Mouse (Mus musculus) MEL (cell line): ENCODE results near the gene Fanca. TPM values are rescaled to one million over a fixed set of nuclear protein-coding genes. Genes with fewer than 3 reads are reported as not detected.

ENCODE experiments used
- DNase-seq: peaks from one replicate; pipeline ENCODE4 v3.0.0; 2011; ENCODE audit warnings: low read depth, low spot score
- H3K27ac ChIP-seq: 2 replicates; pipeline ENCODE4 v1.5.1; 2012; ENCODE audit warnings: low read depth, mild to moderate bottlenecking, control low read depth, low read length, moderate library complexity; ENCODE audit not compliant: control insufficient read depth
- H3K27me3 ChIP-seq, 2 experiments: fragments of 150-350 bp in 1 of 2; sonication (generic) in 1 of 2; 2 replicates each; pipeline ENCODE4 v1.6.1; 2012; ENCODE audit warnings: low read length in 2 of 2, mild to moderate bottlenecking in 2 of 2, improper control_type of control experiment in 1 of 2, moderate library complexity in 1 of 2; ENCODE audit not compliant: insufficient read depth in 2 of 2, control insufficient read depth in 1 of 2
- H3K36me3 ChIP-seq, 2 experiments: 2 replicates each; pipeline ENCODE4 v1.6.1; 2012 to 2014; ENCODE audit warnings: low read length in 2 of 2, improper control_type of control experiment in 1 of 2, inconsistent platforms in 1 of 2, mild to moderate bottlenecking in 1 of 2; ENCODE audit not compliant: insufficient read depth in 2 of 2, control insufficient read depth in 1 of 2
- H3K4me1 ChIP-seq, 2 experiments: fragments of 150-350 bp in 1 of 2; sonication (generic) in 1 of 2; 2 replicates each; pipeline ENCODE4 v1.6.1; 2012; ENCODE audit warnings: low read length in 2 of 2, improper control_type of control experiment in 1 of 2, mild to moderate bottlenecking in 1 of 2; ENCODE audit not compliant: insufficient read depth in 2 of 2, control insufficient read depth in 1 of 2
- H3K4me3 ChIP-seq, 2 experiments: fragments of 150-350 bp in 1 of 2; sonication (generic) in 1 of 2; 2 replicates each; pipeline ENCODE4 v1.5.1; 2012; ENCODE audit warnings: low read depth in 2 of 2, low read length in 2 of 2, mild to moderate bottlenecking in 2 of 2, moderate library complexity in 2 of 2, control low read depth in 1 of 2, improper control_type of control experiment in 1 of 2; ENCODE audit not compliant: control insufficient read depth in 1 of 2, insufficient read depth in 1 of 2
- H3K79me2 ChIP-seq: 2 replicates; pipeline ENCODE4 v1.6.1; 2012; ENCODE audit warnings: mild to moderate bottlenecking, low read length, moderate library complexity; ENCODE audit not compliant: control insufficient read depth, poor library complexity, insufficient read depth
- H3K9ac ChIP-seq: 2 replicates; pipeline ENCODE4 v1.6.1; 2012; ENCODE audit warnings: low read depth, mild to moderate bottlenecking, control low read depth, low read length, moderate library complexity; ENCODE audit not compliant: control insufficient read depth, poor library complexity, severe bottlenecking
- H3K9me3 ChIP-seq: fragments of 150-350 bp; sonication (generic); replicated peaks from 2 replicates; pipeline ENCODE4 v1.6.1; 2012; ENCODE audit warnings: mild to moderate bottlenecking, low read length, improper control_type of control experiment, moderate library complexity; ENCODE audit not compliant: insufficient read depth
- CHD2 ChIP-seq: IDR thresholded peaks from 2 replicates; pipeline ENCODE4 v1.6.1; 2011; ENCODE audit warnings: low read length, improper control_type of control experiment
- E2F4 ChIP-seq: IDR thresholded peaks from 2 replicates; pipeline ENCODE4 v1.6.1; 2011; ENCODE audit warnings: low read depth, low read length, improper control_type of control experiment, borderline replicate concordance
- ETS1 ChIP-seq: IDR thresholded peaks from 2 replicates; pipeline ENCODE4 v1.6.1; 2012; ENCODE audit warnings: low read depth, mild to moderate bottlenecking, inconsistent platforms, low read length, improper control_type of control experiment, moderate library complexity
- GABPA ChIP-seq: IDR thresholded peaks from 2 replicates; pipeline ENCODE4 v1.6.1; 2012; ENCODE audit warnings: low read depth, mild to moderate bottlenecking, inconsistent platforms, low read length, improper control_type of control experiment, moderate library complexity
- GATA1 ChIP-seq: IDR thresholded peaks from 2 replicates; pipeline ENCODE4 v1.6.1; 2011; ENCODE audit warnings: low read depth, low read length, improper control_type of control experiment
- JUND ChIP-seq: IDR thresholded peaks from 2 replicates; pipeline ENCODE4 v1.6.1; 2011; ENCODE audit warnings: low read depth, mild to moderate bottlenecking, improper control_type of control experiment, low read length
- KAT2A ChIP-seq: conservative IDR thresholded peaks from 2 replicates; pipeline ENCODE4 v1.6.1; 2012; ENCODE audit warnings: low read depth, low read length, improper control_type of control experiment, inconsistent platforms
- MYC ChIP-seq: IDR thresholded peaks from 2 replicates; pipeline ENCODE4 v1.6.1; 2011; ENCODE audit warnings: low read depth, mild to moderate bottlenecking, low read length, improper control_type of control experiment, moderate library complexity
- NRF1 ChIP-seq: IDR thresholded peaks from 2 replicates; pipeline ENCODE4 v1.6.1; 2014; ENCODE audit warnings: low read depth, mild to moderate bottlenecking, inconsistent platforms, low read length, improper control_type of control experiment, moderate library complexity; ENCODE audit not compliant: poor library complexity, insufficient read depth, severe bottlenecking
- POLR2A ChIP-seq, 2 experiments: IDR thresholded peaks; 2 replicates each; pipeline ENCODE4 v1.6.1; 2011 to 2012; ENCODE audit warnings: low read length in 2 of 2, mild to moderate bottlenecking in 2 of 2, control low read depth in 1 of 2, improper control_type of control experiment in 1 of 2, low read depth in 1 of 2, moderate library complexity in 1 of 2; ENCODE audit not compliant: control insufficient read depth in 1 of 2, insufficient read depth in 1 of 2, poor library complexity in 1 of 2
- RCOR1 ChIP-seq: IDR thresholded peaks from 2 replicates; pipeline ENCODE4 v1.6.1; 2012; ENCODE audit warnings: low read depth, mild to moderate bottlenecking, inconsistent platforms, low read length, improper control_type of control experiment
- TAL1 ChIP-seq: IDR thresholded peaks from 2 replicates; pipeline ENCODE4 v1.6.1; 2012; ENCODE audit warnings: mild to moderate bottlenecking, inconsistent platforms, low read length, moderate library complexity, mixed read lengths
- TBP ChIP-seq: IDR thresholded peaks from 2 replicates; pipeline ENCODE4 v1.8.0; 2011; ENCODE audit warnings: low read depth, low read length, improper control_type of control experiment
- UBTF ChIP-seq: IDR thresholded peaks from 2 replicates; pipeline ENCODE4 v1.6.1; 2012; ENCODE audit warnings: low read depth, mild to moderate bottlenecking, inconsistent platforms, low read length, improper control_type of control experiment, moderate library complexity, borderline replicate concordance; ENCODE audit not compliant: insufficient read depth
- USF1 ChIP-seq: IDR thresholded peaks from 2 replicates; pipeline ENCODE4 v1.6.1; 2014; ENCODE audit warnings: low read depth, mild to moderate bottlenecking, inconsistent platforms, low read length, improper control_type of control experiment, moderate library complexity
- USF2 ChIP-seq, 2 experiments: IDR thresholded peaks; 2 replicates each; pipeline ENCODE4 v1.6.1; 2011 to 2012; ENCODE audit warnings: improper control_type of control experiment in 2 of 2, low read length in 2 of 2, borderline replicate concordance in 1 of 2, inconsistent platforms in 1 of 2, low read depth in 1 of 2, mild to moderate bottlenecking in 1 of 2; ENCODE audit not compliant: insufficient read depth in 1 of 2
- ZC3H11A ChIP-seq: IDR thresholded peaks from 2 replicates; pipeline ENCODE4 v1.6.1; 2012; ENCODE audit warnings: low read depth, mild to moderate bottlenecking, inconsistent platforms, low read length, improper control_type of control experiment
- ZKSCAN1 ChIP-seq: IDR thresholded peaks from 2 replicates; pipeline ENCODE4 v1.6.1; 2012; ENCODE audit warnings: low read depth, mild to moderate bottlenecking, inconsistent platforms, low read length, improper control_type of control experiment, moderate library complexity
- ZMIZ1 ChIP-seq: IDR thresholded peaks from 2 replicates; pipeline ENCODE4 v1.6.1; 2012; ENCODE audit warnings: low read depth, mild to moderate bottlenecking, inconsistent platforms, low read length, improper control_type of control experiment, moderate library complexity
- polyA plus RNA-seq, 2 experiments: library from polyadenylated mRNA; stranded (reverse) in 1 of 2; unstranded in 1 of 2; fragments of >175 nt in 1 of 2; fragments of >200 nt in 1 of 2; gene quantifications; 2 replicates each; pipeline versions ENCODE4 v1.2.1 to v1.2.4; 2012; ENCODE audit warnings: low replicate concordance in 2 of 2, low read depth in 1 of 2; ENCODE audit not compliant: insufficient read length in 2 of 2, insufficient read depth in 1 of 2, missing spikeins in 1 of 2
- total RNA-seq: library from RNA; depleted of rRNA; stranded (reverse); fragments of 300-350 nt; gene quantifications from 2 replicates; pipeline ENCODE4 v1.2.3, GENCODE M21; 2012

Fanca gene
- total and polyA plus RNA-seq, 3 experiments: 32.2 to 75.9 TPM; not detected in 1

GRCm38 (mm10) chr8:123337475-123337874, 19.1 kb upstream of the Fanca start:
- TF ChIP-seq KAT2A (no peak), RCOR1 (no peak), USF2 (IDR thresholded peaks at IDR 0.05; ENCODE audit: borderline replicate concordance in 1 of 2, insufficient read depth in 1 of 2, low read depth in 1 of 2, low read length in 2 of 2) (no peak), CHD2 (no peak), USF1 (no peak), NRF1 (no peak), E2F4 (no peak), MYC (no peak), TAL1 (no peak)
- no peaks in the 10 kb centered on the region; a peak in 1 of 4 replicates for H3K4me1 ChIP-seq
- no peaks in the 10 kb centered on the region for H3K27me3 ChIP-seq
- no peaks in the 10 kb centered on the region for H3K9me3 ChIP-seq
- H3K4me3 ChIP-seq: no peak overlapping the region
- no peak overlapping the region for H3K27ac ChIP-seq
- H3K9ac ChIP-seq: no peak overlapping the region
- DNase-seq: no peak
- H3K36me3 ChIP-seq: no peaks in the 10 kb centered on the region; a peak in 1 of 4 replicates
- no peaks in the 10 kb centered on the region for H3K79me2 ChIP-seq

- Histone ChIP-seq H3K79me2 (no peaks in the 10 kb centered on the region), H3K9me3 (no peaks in the 10 kb centered on the region), H3K27me3 (no peaks in the 10 kb centered on the region), H3K36me3 (peaks cover 0 to 5% of the 10 kb centered on the region in 2 experiments; a peak in 1 of 4 replicates), H3K4me3 (no peak overlapping the region), H3K9ac (no peak overlapping the region), H3K4me1 (peaks cover 0 to 15% of the 10 kb centered on the region in 2 experiments; a peak in 3 of 4 replicates), H3K27ac (no peak overlapping the region)
- no peak for DNase-seq
- no peak for TF ChIP-seq ZMIZ1
- TF ChIP-seq E2F4: no peak
- no peak for TF ChIP-seq ETS1
- TF ChIP-seq JUND: no peak
- no peak for TF ChIP-seq TBP
- TF ChIP-seq ZKSCAN1: no peak
- no peak for TF ChIP-seq RCOR1
- no peak for TF ChIP-seq MYC
- no peak for TF ChIP-seq GABPA
- no peak for TF ChIP-seq GATA1
- no peak for TF ChIP-seq CHD2
- TF ChIP-seq UBTF: no peak
- TF ChIP-seq ZC3H11A: no peak
- no peak for TF ChIP-seq POLR2A (IDR thresholded peaks at IDR 0.05; ENCODE audit: control insufficient read depth in 1 of 2, insufficient read depth in 1 of 2, low read depth in 1 of 2, low read length in 2 of 2, poor library complexity in 1 of 2)
These were observed 16.1 kb upstream of the Fanca start for GRCm38 (mm10) chr8:123334467-123334866.
